ENCODE assay signal across 11 mouse cellular contexts in the genomic region with DNA sequence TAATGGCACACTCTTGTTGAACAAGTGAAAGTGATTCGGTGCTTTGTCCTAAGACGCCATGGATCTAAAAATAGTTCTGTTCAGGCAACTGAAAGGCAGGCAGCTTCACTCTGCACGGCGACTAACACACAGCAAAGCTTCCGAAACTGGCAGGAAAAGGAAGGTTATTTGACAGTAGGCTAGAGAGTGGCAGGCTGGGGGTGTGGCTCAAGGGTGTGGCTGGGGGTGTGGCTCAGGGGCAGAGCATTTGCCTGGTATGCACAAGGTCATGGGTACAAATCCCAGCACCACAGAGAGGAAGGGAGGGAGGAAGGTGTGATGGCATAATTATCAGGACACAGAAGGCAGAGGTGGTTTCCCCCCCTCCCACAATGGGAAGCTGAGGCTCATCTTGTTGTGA.
DNase-seq lines count a peak whose midpoint lies in the region; ATAC-seq lines count a peak whose summit lies in the region.
"Had no signal": no experiment of that assay in that cellular context is flagged by ENCODE, and none has a peak within 500 bp of the region (broad histone marks: within the 10 kb centered on the region; RNA-seq: fewer than 3 reads in every experiment).

No protein-coding gene starts in this region.

- peaks cover 11% of the 10 kb centered on the region; the same call in 1 of the 2 replicates for H3K27me3 ChIP-seq in heart, embryonic 10.5 days (ENCODE audit: insufficient read depth, poor library complexity, severe bottlenecking)
- H3K27me3 ChIP-seq: hindbrain, embryonic 15.5 days had no signal

- peaks cover 24% of the 10 kb centered on the region for H3K4me1 ChIP-seq in heart, embryonic 10.5 days
- H3K4me1 ChIP-seq: hindbrain, embryonic 15.5 days had no signal

- H3K36me3 ChIP-seq in heart, embryonic 10.5 days = no peaks in the 10 kb centered on the region
- H3K36me3 ChIP-seq: hindbrain, embryonic 15.5 days had no signal

- 0 out of 2 replicates have a peak overlapping the region, but pooled peaks have one; percentile 8 for H3K4me3 ChIP-seq in heart, embryonic 10.5 days
- H3K4me3 ChIP-seq: hindbrain, embryonic 15.5 days had no signal

- WGBS in heart, embryonic 10.5 days = 14% methylated on average over 5 of the region's 5 CpGs

- no peaks in the 10 kb centered on the region for H3K9me3 ChIP-seq in heart, embryonic 10.5 days
- H3K9me3 ChIP-seq: hindbrain, embryonic 15.5 days had no signal

- peak overlapping the region; percentile 67; the same call in 1 of the 2 replicates for H3K27ac ChIP-seq in heart, embryonic 10.5 days
- H3K27ac ChIP-seq: hindbrain, embryonic 15.5 days had no signal

- intact Hi-C loops in heart, postnatal 25 days (cut with DNase I) = no loop called here
- intact Hi-C loops in left cerebral cortex, postnatal 4 days (cut with DNase I) = no loop called here

- DNase-seq in heart, embryonic 10.5 days (ENCODE audit: low spot score) = no peak
- DNase-seq in heart, postnatal 25 days (ENCODE audit: low spot score) = no peak
- peak; percentile 25 to 26 for DNase-seq in spleen, postnatal 36 days (ENCODE audit: low spot score in 2 of 2)
- no peak for DNase-seq in spleen, adult 12 weeks (ENCODE audit: low spot score)
- DNase-seq in urinary bladder, adult 18-20 months (ENCODE audit: low spot score in 2 of 2) = no peak
- DNase-seq in testis, postnatal 14 days (ENCODE audit: low spot score) = no peak
- no peak for DNase-seq in left cerebral cortex, postnatal 4 days
- DNase-seq: cerebellum, adult 11-12 months; midbrain, embryonic 14.5 days had no signal

- peak; percentile 82 for ATAC-seq in megakaryocyte, adult 5-6 weeks (ENCODE audit: poor library complexity, severe bottlenecking)

Comparison
In these comparisons a context has a peak if more than half of its experiments do, and no peak if none do; other contexts are left out.
1. DNase-seq: peak in spleen, postnatal 36 days (2 of 2); none in heart, embryonic 10.5 days (single experiment), heart, postnatal 25 days (single experiment), spleen, adult 12 weeks (single experiment), urinary bladder, adult 18-20 months (0 of 2), testis, postnatal 14 days (single experiment) and left cerebral cortex, postnatal 4 days (single experiment).